Mouse (Mus musculus) liver, embryonic 14.5 days (tissue): ENCODE measurements around the gene Tef. TPM values are rescaled to one million over a fixed set of nuclear protein-coding genes. Genes with fewer than 3 reads are reported as not detected.

ENCODE experiments used
- ATAC-seq: fragments of 200-750 bp; cut with Nextera tagmentation; 2 replicates; pipeline ENCODE4 v1.8.0; 2017; ENCODE audit warnings: moderate number of reproducible peaks, mild to moderate bottlenecking, moderate library complexity; ENCODE audit not compliant: insufficient read depth
- DNase-seq, 3 experiments: peaks; one replicate each; pipeline ENCODE4 v3.0.0-alpha.2; 2012 to 2013; ENCODE audit warnings: low read depth in 3 of 3, low spot score in 3 of 3
- H3K27ac ChIP-seq: fragments of 300-500 bp; sonication (generic); 2 replicates; pipeline ENCODE4 v1.5.1; 2014; ENCODE audit warnings: moderate library complexity, mild to moderate bottlenecking, control low read depth, inconsistent platforms
- H3K27me3 ChIP-seq: fragments of 300-500 bp; sonication (generic); 2 replicates; pipeline ENCODE4 v1.6.1; 2014; ENCODE audit warnings: mild to moderate bottlenecking, low read length, moderate library complexity; ENCODE audit not compliant: control insufficient read depth, insufficient read depth
- H3K36me3 ChIP-seq: fragments of 300-500 bp; sonication (generic); replicated peaks from 2 replicates; pipeline ENCODE4 v1.6.1; 2014; ENCODE audit warnings: low read depth; ENCODE audit not compliant: control insufficient read depth, insufficient read depth
- H3K4me1 ChIP-seq, 2 experiments: fragments of 200-500 bp in 1 of 2; fragments of 300-500 bp in 1 of 2; sonication (generic) in 1 of 2; replicated peaks; 2 replicates each; pipeline ENCODE4 v1.6.1; 2012 to 2014; ENCODE audit warnings: antibody characterized with exemption in 1 of 2, inconsistent platforms in 1 of 2, low read length in 1 of 2; ENCODE audit not compliant: control insufficient read depth in 2 of 2, insufficient read depth in 2 of 2
- H3K4me2 ChIP-seq: fragments of 300-500 bp; sonication (generic); 2 replicates; pipeline ENCODE4 v1.6.1; 2014; ENCODE audit warnings: low read depth, mild to moderate bottlenecking, control low read depth, moderate library complexity
- H3K4me3 ChIP-seq, 2 experiments: fragments of 200-500 bp in 1 of 2; fragments of 300-500 bp in 1 of 2; sonication (generic) in 1 of 2; 2 replicates each; pipeline ENCODE4 v1.5.1; 2012 to 2014; ENCODE audit warnings: low read depth in 2 of 2, low read length in 2 of 2, mild to moderate bottlenecking in 2 of 2, control low read depth in 1 of 2, inconsistent platforms in 1 of 2, moderate library complexity in 1 of 2; ENCODE audit not compliant: insufficient read depth in 1 of 2
- H3K9ac ChIP-seq: fragments of 300-500 bp; sonication (generic); replicated peaks from 2 replicates; pipeline ENCODE4 v1.6.1; 2014; ENCODE audit warnings: mild to moderate bottlenecking, control low read depth, moderate library complexity
- H3K9me3 ChIP-seq: fragments of 300-500 bp; sonication (generic); 2 replicates; pipeline ENCODE4 v1.6.1; 2016; ENCODE audit warnings: low read length, mixed read lengths; ENCODE audit not compliant: control insufficient read depth
- CTCF ChIP-seq: IDR thresholded peaks from 2 replicates; pipeline ENCODE4 v1.5.1; 2016; ENCODE audit warnings: antibody characterized with exemption, low read depth, control low read depth
- EP300 ChIP-seq: IDR thresholded peaks from 2 replicates; pipeline ENCODE4 v1.6.1; 2016; ENCODE audit warnings: antibody characterized with exemption, low read depth
- WGBS: fragments of 180-500 bp; shearing (Covaris S2); extraction: QIAGEN DNeasy Blood & Tissue Kit; methylation state at CpG from one replicate; pipeline ENCODE4 v1.1.7; 2014; ENCODE audit not compliant: insufficient replicate concordance; 5-methylcytosine and 5-hydroxymethylcytosine counted together
- polyA plus RNA-seq, 2 experiments: library from polyadenylated mRNA; depleted of rRNA in 1 of 2; stranded (reverse) in 1 of 2; unstranded in 1 of 2; fragments of >200 nt; fragmentation: Nextera tagmentation in 1 of 2; extraction: Ambion mirVana in 1 of 2; gene quantifications; 2 replicates each; pipeline versions ENCODE4 v1.2.1 to v1.2.3; 2012 to 2014

Tef gene
- polyA plus RNA-seq, 2 experiments, result 2.7 to 5.1 TPM

- Histone ChIP-seq H3K4me2 (no peak overlapping the region), H3K9ac (no peak overlapping the region), H3K27me3 (no peaks in the 10 kb centered on the region), H3K27ac (no peak overlapping the region), H3K36me3 (peaks cover 27% of the 10 kb centered on the region), H3K4me3 (no peak overlapping the region), H3K4me1 (peaks cover 0 to 2% of the 10 kb centered on the region in 2 experiments; a peak in 1 of 4 replicates), H3K9me3 (no peaks in the 10 kb centered on the region)
- ATAC-seq, result no peak
- no peak for DNase-seq
- WGBS, result 75% methylated on average over 9 of the region's 9 CpGs
- TF ChIP-seq EP300 (no peak), CTCF (no peak)
Measured at GRCm38 (mm10) chr15:81849104-81849503, 46.9 kb downstream of the Tef start.

DNA sequence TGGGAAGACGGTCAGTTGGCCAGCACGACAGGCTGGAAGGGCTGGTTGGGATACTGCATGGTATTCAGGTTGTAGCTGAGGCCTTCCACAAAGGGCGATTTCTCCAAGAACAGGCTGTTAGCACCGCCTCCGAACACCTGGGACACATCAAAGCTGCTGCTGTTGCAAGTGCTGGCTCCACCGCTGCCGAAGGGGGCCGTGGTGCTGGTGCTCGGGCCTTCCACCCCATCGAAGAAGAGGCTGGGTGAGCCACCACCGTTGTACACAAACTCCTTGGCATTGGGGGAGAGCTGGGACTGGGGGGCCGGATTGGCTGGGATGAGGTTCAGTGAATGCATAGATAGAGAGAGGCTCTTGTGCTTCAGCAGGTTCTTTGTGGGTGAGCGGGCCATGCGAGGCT is 48.5 kb downstream of the Tef start:
- H3K36me3 ChIP-seq, result peaks cover 31% of the 10 kb centered on the region
- H3K4me2 ChIP-seq, result no peak overlapping the region
- WGBS, result 83% methylated on average over 14 of the region's 14 CpGs
- ATAC-seq, result no peak
- no peak overlapping the region for H3K27ac ChIP-seq
- H3K27me3 ChIP-seq, result no peaks in the 10 kb centered on the region
- DNase-seq, result no peak
- H3K4me1 ChIP-seq, result peaks cover under 1 to 7% of the 10 kb centered on the region in 2 experiments; a peak in 3 of 4 replicates
- TF ChIP-seq EP300, result no peak
- TF ChIP-seq CTCF, result no peak
- H3K9me3 ChIP-seq, result no peaks in the 10 kb centered on the region
- no peak overlapping the region for H3K9ac ChIP-seq
- H3K4me3 ChIP-seq, result no peak overlapping the region

DNA sequence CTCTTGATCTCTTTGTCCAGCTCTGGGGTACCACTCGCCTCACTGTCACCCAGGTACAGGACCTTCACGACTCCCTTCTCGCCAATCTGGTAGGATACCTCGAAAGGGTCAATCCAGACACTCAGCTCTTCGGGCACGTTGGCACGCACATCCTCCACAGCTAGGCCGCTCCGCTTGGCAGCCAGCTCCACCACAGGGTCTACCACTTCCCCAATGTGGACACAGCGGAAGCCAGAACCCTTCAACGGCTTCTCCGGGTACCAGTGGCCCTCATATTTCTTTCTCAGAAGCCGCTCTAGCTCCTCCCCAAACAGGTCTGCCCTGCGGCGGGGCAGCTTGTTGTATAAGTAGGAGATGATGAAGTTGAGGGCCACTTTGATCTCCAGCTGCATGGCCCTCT is 49.2 kb downstream of the Tef start:
- WGBS, result 89% methylated on average over 15 of the region's 15 CpGs
- DNase-seq (no peak), ATAC-seq (no peak)
- H3K9ac ChIP-seq, result no peak overlapping the region
- H3K9me3 ChIP-seq, result no peaks in the 10 kb centered on the region
- H3K27ac ChIP-seq, result no peak overlapping the region
- no peak overlapping the region for H3K4me2 ChIP-seq
- TF ChIP-seq EP300 (no peak), CTCF (no peak)
- no peak overlapping the region for H3K4me3 ChIP-seq
- peaks cover 4 to 9% of the 10 kb centered on the region in 2 experiments; a peak in 3 of 4 replicates for H3K4me1 ChIP-seq
- H3K27me3 ChIP-seq, result no peaks in the 10 kb centered on the region
- peaks cover 31% of the 10 kb centered on the region for H3K36me3 ChIP-seq

DNA sequence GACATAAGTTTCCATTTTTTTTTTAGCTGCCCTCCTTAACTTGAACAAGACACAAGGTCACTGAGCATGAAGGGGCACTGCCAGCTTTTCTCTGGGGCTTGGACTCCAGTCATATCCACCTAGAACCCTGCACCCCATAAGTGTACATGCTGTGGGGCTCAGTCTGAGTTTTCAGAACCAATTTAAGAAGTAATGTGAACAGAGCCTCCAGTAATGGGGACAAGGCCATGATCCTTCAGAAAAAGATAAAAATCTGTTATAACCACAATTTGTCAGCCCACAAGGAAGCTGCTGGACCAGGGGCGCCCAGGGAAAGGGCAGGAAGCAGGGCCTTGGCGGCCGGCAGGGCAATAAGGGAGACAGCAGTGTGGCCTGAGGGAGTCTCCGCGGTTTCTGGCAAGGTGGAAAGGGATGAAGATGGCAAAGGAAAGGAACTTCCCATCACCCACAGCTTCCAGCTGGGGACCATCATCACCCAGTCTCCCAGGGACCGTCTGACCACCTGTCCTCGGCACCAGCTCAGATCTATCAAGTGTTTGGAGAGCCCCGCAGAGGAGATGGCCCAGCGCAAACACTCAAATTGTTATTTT is 50.3 kb downstream of the Tef start:
- Histone ChIP-seq H3K27me3 (no peaks in the 10 kb centered on the region), H3K9ac (no peak overlapping the region), H3K4me3 (no peak overlapping the region), H3K36me3 (peaks cover 31% of the 10 kb centered on the region), H3K27ac (no peak overlapping the region), H3K4me2 (no peak overlapping the region), H3K4me1 (peaks cover 5 to 9% of the 10 kb centered on the region in 2 experiments; a peak in 3 of 4 replicates), H3K9me3 (no peaks in the 10 kb centered on the region)
- TF ChIP-seq EP300, result no peak
- no peak for TF ChIP-seq CTCF
- no peak for DNase-seq
- WGBS, result 76% methylated on average over 9 of the region's 9 CpGs
- no peak for ATAC-seq

DNA sequence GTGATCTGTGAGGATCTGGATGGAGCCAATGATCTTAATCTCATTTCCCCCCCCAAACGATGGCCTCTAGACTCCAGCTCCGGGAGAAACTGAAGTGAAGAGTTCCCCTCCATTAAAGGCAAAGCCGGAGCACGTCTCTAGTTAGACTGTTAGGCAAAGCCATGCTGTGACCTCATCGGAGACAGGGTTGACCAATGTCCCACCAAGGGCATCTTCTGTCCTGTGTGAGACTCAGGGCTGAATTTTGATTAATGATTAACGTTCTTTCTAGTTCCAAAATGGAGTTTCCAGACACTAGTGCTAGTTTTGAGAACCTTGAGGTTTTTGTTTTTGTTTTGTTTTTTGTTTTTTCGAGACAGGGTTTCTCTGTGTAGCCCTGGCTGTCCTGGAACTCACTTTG is 50.9 kb downstream of the Tef start:
- H3K36me3 ChIP-seq, result peaks cover 31% of the 10 kb centered on the region

More for the DNA sequence above, 50.9 kb downstream of the Tef start:
- Histone ChIP-seq H3K27ac (no peak overlapping the region), H3K4me2 (no peak overlapping the region), H3K4me3 (no peak overlapping the region), H3K27me3 (no peaks in the 10 kb centered on the region), H3K4me1 (peaks cover 5 to 9% of the 10 kb centered on the region in 2 experiments; a peak in 3 of 4 replicates), H3K9me3 (no peaks in the 10 kb centered on the region), H3K9ac (no peak overlapping the region)
- DNase-seq, result no peak
- no peak for ATAC-seq
- 71% methylated on average over 7 of the region's 7 CpGs for WGBS
- no peak for TF ChIP-seq EP300
- no peak for TF ChIP-seq CTCF
